Mouse (Mus musculus) myocyte (in vitro differentiated cells): ENCODE measurements around the gene Serpinb6a. TPM values are rescaled to one million over a fixed set of nuclear protein-coding genes. Genes with fewer than 3 reads are reported as not detected.

Experiments used
- H3K27me3 ChIP-seq: one replicate; pipeline ENCODE4 v1.6.1; 2011; ENCODE audit not compliant: control insufficient read depth, insufficient read depth, insufficient read length
- H3K36me3 ChIP-seq: one replicate; pipeline ENCODE4 v1.6.1; 2011; ENCODE audit not compliant: control insufficient read depth, insufficient read depth
- H3K4me2 ChIP-seq: one replicate; pipeline ENCODE4 v1.6.1; 2011; ENCODE audit warnings: low read depth, control low read depth
- H3K4me3 ChIP-seq: one replicate; pipeline ENCODE4 v1.5.1; 2011; ENCODE audit warnings: mild to moderate bottlenecking, control low read depth, moderate library complexity
- H3K79me2 ChIP-seq: one replicate; pipeline ENCODE4 v1.6.1; 2011; ENCODE audit not compliant: control insufficient read depth, insufficient read depth
- H3ac ChIP-seq: one replicate; pipeline ENCODE4 v1.6.1; 2011; ENCODE audit not compliant: control insufficient read depth, insufficient read length
- CEBPB ChIP-seq: IDR thresholded peaks from 2 replicates; pipeline ENCODE4 v1.6.1; 2011; ENCODE audit warnings: mild to moderate bottlenecking, moderate library complexity; ENCODE audit not compliant: poor library complexity, insufficient read depth, severe bottlenecking
- E2F4 ChIP-seq: IDR thresholded peaks from one replicate; pipeline ENCODE4 v1.6.1; 2011; ENCODE audit warnings: mild to moderate bottlenecking, control low read depth, moderate library complexity; ENCODE audit not compliant: insufficient read depth
- MAX ChIP-seq: IDR thresholded peaks from one replicate; pipeline ENCODE4 v1.6.1; 2011; ENCODE audit warnings: low read depth, mild to moderate bottlenecking, control low read depth
- MYOD1 ChIP-seq, 3 experiments: IDR thresholded peaks; one replicate each; pipeline ENCODE4 v1.6.1; 2011; ENCODE audit warnings: control low read depth in 2 of 3, low read depth in 2 of 3, mild to moderate bottlenecking in 2 of 3, moderate library complexity in 1 of 3; ENCODE audit not compliant: insufficient read length in 2 of 3, control insufficient read depth in 1 of 3
- MYOG ChIP-seq, 3 experiments: IDR thresholded peaks; one replicate each; pipeline ENCODE4 v1.6.1; 2011; ENCODE audit warnings: control low read depth in 2 of 3, low read depth in 2 of 3, mild to moderate bottlenecking in 2 of 3; ENCODE audit not compliant: insufficient read length in 2 of 3, control insufficient read depth in 1 of 3, insufficient read depth in 1 of 3
- POLR2A ChIP-seq: IDR thresholded peaks from one replicate; pipeline ENCODE4 v1.6.1; 2011; ENCODE audit warnings: low read depth, mild to moderate bottlenecking, control low read depth, moderate library complexity; ENCODE audit not compliant: insufficient read length
- POLR2AphosphoS2 ChIP-seq: IDR thresholded peaks from one replicate; pipeline ENCODE4 v1.6.1; 2011; ENCODE audit warnings: low read depth, control low read depth; ENCODE audit not compliant: insufficient read length
- REST ChIP-seq: IDR thresholded peaks from one replicate; pipeline ENCODE4 v1.6.1; 2011; ENCODE audit warnings: mild to moderate bottlenecking, control low read depth, moderate library complexity; ENCODE audit not compliant: insufficient read depth, insufficient read length
- SRF ChIP-seq: IDR thresholded peaks from one replicate; pipeline ENCODE4 v1.6.1; 2011; ENCODE audit warnings: low read depth; ENCODE audit not compliant: control insufficient read depth, insufficient read length
- TCF12 ChIP-seq: IDR thresholded peaks from one replicate; pipeline ENCODE4 v1.6.1; 2011; ENCODE audit warnings: mild to moderate bottlenecking, control low read depth; ENCODE audit not compliant: poor library complexity, insufficient read depth, severe bottlenecking
- TCF3 ChIP-seq: IDR thresholded peaks from one replicate; pipeline ENCODE4 v1.6.1; 2011; ENCODE audit warnings: low read depth, control low read depth; ENCODE audit not compliant: insufficient read length
- USF1 ChIP-seq: IDR thresholded peaks from one replicate; pipeline ENCODE4 v1.6.1; 2011; ENCODE audit warnings: low read depth, mild to moderate bottlenecking, control low read depth, moderate library complexity
- polyA plus RNA-seq: library from polyadenylated mRNA; unstranded; fragments of >200 nt; fragmentation: generic; extraction: Trizol; gene quantifications from one replicate; pipeline ENCODE4 v1.2.1, GENCODE M21; 2012; ENCODE audit warnings: missing spikeins

Serpinb6a gene
- polyA plus RNA-seq, 1 experiment, result 291 TPM

- H3K79me2 ChIP-seq, result no peaks in the 10 kb centered on the region
- no peak overlapping the region for H3K4me2 ChIP-seq
- no peak overlapping the region for H3K4me3 ChIP-seq
- H3ac ChIP-seq, result no peak overlapping the region
- H3K27me3 ChIP-seq, result no peaks in the 10 kb centered on the region
- peaks cover 88% of the 10 kb centered on the region for H3K36me3 ChIP-seq
- TF ChIP-seq USF1 (no peak), REST (no peak), CEBPB (no peak), POLR2A (no peak), MYOG (IDR thresholded peaks at IDR 0.05; ENCODE audit: control insufficient read depth in 1 of 3, insufficient read depth in 1 of 3, insufficient read length in 2 of 3, low read depth in 2 of 3) (no peak), SRF (no peak), E2F4 (no peak), MYOD1 (IDR thresholded peaks at IDR 0.05; ENCODE audit: control insufficient read depth in 1 of 3, insufficient read length in 2 of 3, low read depth in 2 of 3) (no peak), TCF12 (no peak), TCF3 (no peak), MAX (no peak), POLR2AphosphoS2 (no peak)
Measured at GRCm38 (mm10) chr13:33921041-33921440, 81.6 kb downstream of the Serpinb6a start.

DNA sequence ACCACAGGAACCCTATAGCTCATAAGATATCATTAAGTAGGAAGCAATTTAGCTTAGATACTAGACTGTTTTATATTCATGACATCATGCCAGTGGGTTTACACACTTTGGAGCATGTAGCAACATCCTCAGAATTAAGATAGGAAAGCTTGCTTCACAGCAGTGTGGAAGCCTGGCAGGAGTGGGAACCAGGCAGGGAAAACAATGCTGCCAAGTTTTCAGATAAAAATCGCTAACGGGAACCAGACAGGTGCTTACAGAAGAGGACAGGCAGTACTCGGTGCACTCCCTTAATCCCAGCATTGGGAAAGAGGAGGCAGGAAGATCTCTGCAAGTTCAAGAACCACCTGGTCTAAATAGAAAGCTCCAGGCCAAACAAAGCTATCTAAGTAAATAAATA is 95.8 kb downstream of the Serpinb6a start:
- Histone ChIP-seq H3K79me2 (no peaks in the 10 kb centered on the region), H3K4me3 (no peak overlapping the region), H3K4me2 (no peak overlapping the region), H3K36me3 (no peaks in the 10 kb centered on the region), H3K27me3 (no peaks in the 10 kb centered on the region), H3ac (no peak overlapping the region)
- TF ChIP-seq MYOG (IDR thresholded peaks at IDR 0.05; ENCODE audit: control insufficient read depth in 1 of 3, insufficient read depth in 1 of 3, insufficient read length in 2 of 3, low read depth in 2 of 3), result no peak
- no peak for TF ChIP-seq CEBPB
- TF ChIP-seq TCF12, result no peak
- no peak for TF ChIP-seq MAX
- no peak for TF ChIP-seq POLR2A

- Histone ChIP-seq H3K79me2 (no peaks in the 10 kb centered on the region), H3K27me3 (no peaks in the 10 kb centered on the region), H3ac (no peak within 1 kb of the TSS), H3K4me3 (no peak within 1 kb of the TSS), H3K36me3 (no peaks in the 10 kb centered on the region), H3K4me2 (no peak within 1 kb of the TSS)
- no peak for TF ChIP-seq CEBPB
- no peak for TF ChIP-seq SRF
- no peak for TF ChIP-seq TCF12
- TF ChIP-seq MYOD1 (IDR thresholded peaks at IDR 0.05; ENCODE audit: control insufficient read depth in 1 of 3, insufficient read length in 2 of 3, low read depth in 2 of 3), result no peak
- no peak for TF ChIP-seq MAX
- no peak for TF ChIP-seq TCF3
- no peak for TF ChIP-seq E2F4
- no peak for TF ChIP-seq REST
- TF ChIP-seq USF1, result no peak
- TF ChIP-seq POLR2A, result no peak
- TF ChIP-seq MYOG (IDR thresholded peaks at IDR 0.05; ENCODE audit: control insufficient read depth in 1 of 3, insufficient read depth in 1 of 3, insufficient read length in 2 of 3, low read depth in 2 of 3), result no peak
- TF ChIP-seq POLR2AphosphoS2, result no peak
Measured at GRCm38 (mm10) chr13:33905176-33905954, 97.2 kb downstream of the Serpinb6a start, which contains the start of gene Serpinb6c. Serpinb6c (minus strand) TSS chr13:33905708.

DNA sequence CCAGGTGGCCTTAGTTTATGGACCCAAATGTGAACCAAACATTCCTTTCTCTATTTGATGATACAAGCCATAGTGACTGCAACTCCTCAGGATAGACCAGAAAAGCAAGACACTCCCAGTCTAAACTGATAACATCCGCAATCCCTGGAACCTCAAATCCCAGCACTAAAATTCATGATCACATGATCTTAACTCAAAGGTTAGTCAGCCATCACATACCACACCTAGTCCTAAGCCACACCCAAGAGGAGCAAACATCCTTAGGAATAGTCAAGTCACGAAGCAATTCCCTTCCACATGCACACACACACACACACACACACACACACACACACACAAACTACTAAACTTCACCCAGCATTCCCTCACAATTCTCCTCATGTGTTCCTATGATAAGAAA is 99.3 kb downstream of the Serpinb6a start:
- H3K4me2 ChIP-seq, result no peak overlapping the region
- H3ac ChIP-seq, result no peak overlapping the region
- H3K27me3 ChIP-seq, result no peaks in the 10 kb centered on the region
- H3K4me3 ChIP-seq, result no peak overlapping the region
- no peaks in the 10 kb centered on the region for H3K79me2 ChIP-seq
- TF ChIP-seq POLR2A (no peak), REST (no peak), MYOD1 (IDR thresholded peaks at IDR 0.05; ENCODE audit: control insufficient read depth in 1 of 3, insufficient read length in 2 of 3, low read depth in 2 of 3) (no peak), USF1 (no peak), TCF12 (no peak), MYOG (IDR thresholded peaks at IDR 0.05; ENCODE audit: control insufficient read depth in 1 of 3, insufficient read depth in 1 of 3, insufficient read length in 2 of 3, low read depth in 2 of 3) (no peak), CEBPB (no peak), E2F4 (no peak), MAX (no peak), TCF3 (no peak), POLR2AphosphoS2 (no peak), SRF (no peak)
- H3K36me3 ChIP-seq, result no peaks in the 10 kb centered on the region

DNA sequence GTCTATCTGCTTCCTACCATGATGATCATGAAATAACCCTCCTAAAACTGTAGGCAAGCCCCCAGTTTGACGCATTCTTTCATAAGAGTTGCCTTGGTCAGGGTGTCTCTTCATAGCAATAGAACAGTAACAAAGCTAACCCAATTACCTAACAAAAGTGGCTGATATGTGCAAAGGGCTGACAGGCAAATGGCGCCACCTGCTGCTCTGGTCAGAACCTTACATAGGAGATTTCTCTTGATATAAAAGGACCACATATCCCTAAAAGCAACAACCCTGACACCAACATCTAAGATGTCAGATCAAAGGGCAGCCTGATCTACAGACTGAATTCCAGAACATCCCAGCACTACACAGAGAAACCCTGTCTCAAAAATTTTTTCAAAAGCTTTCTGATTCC is 108.4 kb downstream of the Serpinb6a start:
- H3K36me3 ChIP-seq, result no peaks in the 10 kb centered on the region
- no peak overlapping the region for H3K4me2 ChIP-seq
- H3K27me3 ChIP-seq, result no peaks in the 10 kb centered on the region
- TF ChIP-seq TCF12 (no peak), REST (no peak), CEBPB (no peak), MAX (no peak), SRF (no peak), MYOD1 (IDR thresholded peaks at IDR 0.05; ENCODE audit: control insufficient read depth in 1 of 3, insufficient read length in 2 of 3, low read depth in 2 of 3) (no peak), POLR2A (no peak), MYOG (IDR thresholded peaks at IDR 0.05; ENCODE audit: control insufficient read depth in 1 of 3, insufficient read depth in 1 of 3, insufficient read length in 2 of 3, low read depth in 2 of 3) (no peak), POLR2AphosphoS2 (no peak), E2F4 (no peak), TCF3 (no peak)
- H3K4me3 ChIP-seq, result no peak overlapping the region
- no peaks in the 10 kb centered on the region for H3K79me2 ChIP-seq
- H3ac ChIP-seq, result no peak overlapping the region
